In the genomic region with DNA sequence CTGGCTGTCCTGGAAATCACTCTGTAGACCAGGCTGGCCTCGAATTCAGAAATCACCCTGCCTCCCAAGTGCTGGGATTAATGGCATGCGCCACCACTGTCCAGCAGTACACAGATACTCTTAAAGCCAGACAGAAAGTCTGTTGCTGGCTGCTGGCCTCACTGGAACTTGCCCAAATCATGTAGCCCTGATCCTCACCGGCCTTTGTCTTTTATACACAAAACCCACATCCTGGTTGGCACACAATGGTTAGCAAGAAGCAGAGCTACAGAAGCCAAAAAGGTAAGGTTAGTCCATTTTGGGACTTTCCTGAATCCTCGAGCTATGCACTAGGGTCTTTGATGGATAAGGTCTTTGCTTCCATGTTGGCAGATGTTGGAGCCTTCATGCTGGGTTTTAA, we compare ENCODE assay signal across 30 mouse cellular contexts.
A peak's percentile ranks its signal among the peaks of the same experiment; 100 is the strongest.
DNase-seq lines count a peak whose midpoint lies in the region; ATAC-seq and TF ChIP-seq lines count a peak whose summit lies in the region.
"Had no signal": no experiment of that assay in that cellular context is flagged by ENCODE, and none has a peak within 500 bp of the region (broad histone marks: within the 10 kb centered on the region; RNA-seq: fewer than 3 reads in every experiment).

No protein-coding gene starts in this region.

- TF ChIP-seq POLR2A in cerebellum, adult 2 months (IDR thresholded peaks at IDR 0.05; ENCODE audit: borderline replicate concordance, insufficient read depth, low read length) = no peak

- H3K27ac ChIP-seq in cerebellum, adult 2 months (ENCODE audit: insufficient read depth, low read length) = no peak overlapping the region
- H3K27ac ChIP-seq in limb, embryonic 10.5 days = no peak overlapping the region
- H3K27ac ChIP-seq in heart, embryonic 12.5 days (ENCODE audit: poor library complexity, severe bottlenecking) = no peak overlapping the region
- H3K27ac ChIP-seq: embryonic facial prominence, embryonic 12.5 days; forebrain, embryonic 15.5 days; hindbrain, embryonic 13.5 days; limb, embryonic 12.5 days; liver, embryonic 15.5 days; macrophage; midbrain, embryonic 15.5 days; stomach, postnatal 0 days had no signal

- H3K4me2 ChIP-seq in heart, embryonic 12.5 days = no peak overlapping the region
- H3K4me2 ChIP-seq: embryonic facial prominence, embryonic 12.5 days; forebrain, embryonic 15.5 days; heart, embryonic 11.5 days; hindbrain, embryonic 13.5 days; limb, embryonic 12.5 days; liver, embryonic 15.5 days; lung, embryonic 14.5 days; midbrain, embryonic 15.5 days had no signal

- TF ChIP-seq CTCF in cerebellum, adult 2 months (IDR thresholded peaks at IDR 0.05; ENCODE audit: borderline replicate concordance, insufficient read depth, low read depth, low read length) = no peak

- H3K36me3 ChIP-seq in limb, embryonic 10.5 days = no peaks in the 10 kb centered on the region
- H3K36me3 ChIP-seq in heart, embryonic 12.5 days = no peaks in the 10 kb centered on the region
- H3K36me3 ChIP-seq: embryonic facial prominence, embryonic 12.5 days; forebrain, embryonic 15.5 days; G1E; hindbrain, embryonic 13.5 days; limb, embryonic 12.5 days; liver, embryonic 15.5 days; midbrain, embryonic 15.5 days had no signal

- H3K9me3 ChIP-seq in limb, embryonic 10.5 days (replicated peaks) = no peaks in the 10 kb centered on the region
- no peaks in the 10 kb centered on the region for H3K9me3 ChIP-seq in heart, embryonic 12.5 days (replicated peaks)
- H3K9me3 ChIP-seq: embryonic facial prominence, embryonic 12.5 days; forebrain, embryonic 15.5 days; G1E; limb, embryonic 12.5 days; liver, embryonic 15.5 days; midbrain, embryonic 15.5 days had no signal

- no peak overlapping the region for H3K4me3 ChIP-seq in cerebellum, adult 2 months (replicated peaks; ENCODE audit: insufficient read depth, low read depth, low read length)
- H3K4me3 ChIP-seq in limb, embryonic 10.5 days = no peak overlapping the region
- H3K4me3 ChIP-seq in heart, embryonic 12.5 days = no peak overlapping the region
- H3K4me3 ChIP-seq: embryonic facial prominence, embryonic 12.5 days; forebrain, embryonic 15.5 days; hindbrain, embryonic 13.5 days; limb, embryonic 12.5 days; liver, embryonic 15.5 days; midbrain, embryonic 15.5 days had no signal

- no peak; the same call in 1 of the 2 replicates for ATAC-seq in granulocyte monocyte progenitor cell, adult 5-6 weeks (replicated peaks; ENCODE audit: poor library complexity, severe bottlenecking)
- no peak for ATAC-seq in heart, embryonic 12.5 days (ENCODE audit: insufficient number of reproducible peaks, low FRiP score)
- ATAC-seq: forebrain, embryonic 15.5 days; midbrain, embryonic 15.5 days had no signal

- no peak overlapping the region for H3K9ac ChIP-seq in heart, embryonic 12.5 days
- H3K9ac ChIP-seq: embryonic facial prominence, embryonic 12.5 days; forebrain, embryonic 15.5 days; hindbrain, embryonic 13.5 days; limb, embryonic 12.5 days; liver, embryonic 15.5 days; lung, embryonic 14.5 days; midbrain, embryonic 15.5 days had no signal

- WGBS in cerebellum, adult 2 months = 51% methylated on average over 4 of the region's 4 CpGs
- 88% methylated on average over 4 of the region's 4 CpGs for WGBS in limb, embryonic 10.5 days
- WGBS in heart, embryonic 12.5 days = 80% methylated on average over 4 of the region's 4 CpGs

- peak; percentile 6 to 8 for DNase-seq in cerebellum, postnatal 10 days
- no peak for DNase-seq in cerebellum, adult 2 months
- peak; percentile 9 for DNase-seq in CD4-positive helper T cell, adult 2 months (ENCODE audit: low read depth, low spot score)
- DNase-seq in induced T-regulatory cell, adult 2 months (ENCODE audit: low read depth) = peak; percentile 24
- peak; percentile 14 to 15 for DNase-seq in thymus, postnatal 10 days (ENCODE audit: low spot score in 2 of 2)
- DNase-seq in limb, embryonic 10.5 days (ENCODE audit: low spot score) = no peak
- DNase-seq: adrenal gland, postnatal 25 days; cerebellum, adult 8-10 months; embryo, embryonic 11 days; heart, postnatal 4 days; kidney, adult 11 months; kidney, postnatal 14 days; layer of hippocampus, adult 9-11 months; lung, embryonic 14.5 days; right cerebral cortex, adult 18-20 months; right cerebral cortex, postnatal 4 days had no signal

- no peaks in the 10 kb centered on the region for H3K27me3 ChIP-seq in cerebellum, adult 2 months (ENCODE audit: control insufficient read depth, insufficient read depth, low read length)
- H3K27me3 ChIP-seq in limb, embryonic 10.5 days (ENCODE audit: low read depth, poor library complexity, severe bottlenecking) = no peaks in the 10 kb centered on the region
- no peaks in the 10 kb centered on the region for H3K27me3 ChIP-seq in heart, embryonic 12.5 days (replicated peaks)
- H3K27me3 ChIP-seq: CH12.LX; embryonic facial prominence, embryonic 12.5 days; forebrain, embryonic 15.5 days; hindbrain, embryonic 13.5 days; limb, embryonic 12.5 days; liver, embryonic 15.5 days; midbrain, embryonic 15.5 days; Patski had no signal

- H3K4me1 ChIP-seq in cerebellum, adult 2 months (ENCODE audit: control insufficient read depth, insufficient read depth, low read length) = peaks cover 4% of the 10 kb centered on the region
- H3K4me1 ChIP-seq in limb, embryonic 10.5 days = peaks cover 5% of the 10 kb centered on the region; the same call in 1 of the 2 replicates
- no peaks in the 10 kb centered on the region for H3K4me1 ChIP-seq in heart, embryonic 12.5 days (replicated peaks)
- H3K4me1 ChIP-seq: forebrain, embryonic 15.5 days; limb, embryonic 12.5 days; liver, embryonic 15.5 days; midbrain, embryonic 15.5 days had no signal

Comparison
In these comparisons a context has a peak if more than half of its experiments do, and no peak if none do; other contexts are left out.
1. DNase-seq: peak in cerebellum, postnatal 10 days (2 of 2), CD4-positive helper T cell, adult 2 months (single experiment), induced T-regulatory cell, adult 2 months (single experiment) and thymus, postnatal 10 days (2 of 2); none in cerebellum, adult 2 months (0 of 2) and limb, embryonic 10.5 days (single experiment).